Mouse (Mus musculus): ENCODE results near the gene Kif1b.

Kif1b gene

GRCm38 (mm10) chr4:149170394-149170931 is 137.0 kb downstream of the Kif1b start:
- DNase-seq (ENCODE audit: low read depth), result peak; percentile 84

GRCm38 (mm10) chr4:149169926-149170325 is 137.6 kb downstream of the Kif1b start:
- peak; percentile 30 for DNase-seq (ENCODE audit: low read depth)

- no peak for DNase-seq (ENCODE audit: low read depth)
These were observed 139.5 kb downstream of the Kif1b start for GRCm38 (mm10) chr4:149168016-149168415.

GRCm38 (mm10) chr4:149166957-149167611 is 140.4 kb downstream of the Kif1b start:
- peak; percentile 39 for DNase-seq (ENCODE audit: low read depth)

- DNase-seq (ENCODE audit: low read depth), result peak; percentile 97
These were observed 141.1 kb downstream of the Kif1b start, which contains the start of gene Pgd for GRCm38 (mm10) chr4:149166215-149166946. TSS of gene Pgd (minus strand) at chr4:149166771.

DNA sequence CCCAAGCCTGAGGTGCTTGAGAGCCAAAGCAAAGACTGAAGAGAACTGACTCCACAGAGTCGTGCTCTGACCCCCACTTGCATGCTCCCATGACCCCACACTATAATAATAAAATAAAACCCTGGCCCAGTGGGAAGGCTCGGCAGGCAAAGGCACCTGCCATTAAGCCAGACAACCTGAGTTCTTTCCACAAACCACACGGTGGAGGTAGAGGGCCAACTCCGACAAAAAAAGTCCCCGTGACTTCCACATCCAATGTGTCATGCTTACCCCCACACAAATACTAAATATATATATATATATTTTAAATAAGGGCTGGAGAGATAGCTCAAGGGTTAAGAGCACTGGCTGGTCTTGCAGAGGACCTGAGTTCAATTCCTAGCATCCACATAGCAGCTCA is 143.3 kb downstream of the Kif1b start:
- DNase-seq (ENCODE audit: low read depth), result no peak

- no peak for DNase-seq (ENCODE audit: low read depth)
These were observed 144.3 kb downstream of the Kif1b start for GRCm38 (mm10) chr4:149163196-149163595.

DNA sequence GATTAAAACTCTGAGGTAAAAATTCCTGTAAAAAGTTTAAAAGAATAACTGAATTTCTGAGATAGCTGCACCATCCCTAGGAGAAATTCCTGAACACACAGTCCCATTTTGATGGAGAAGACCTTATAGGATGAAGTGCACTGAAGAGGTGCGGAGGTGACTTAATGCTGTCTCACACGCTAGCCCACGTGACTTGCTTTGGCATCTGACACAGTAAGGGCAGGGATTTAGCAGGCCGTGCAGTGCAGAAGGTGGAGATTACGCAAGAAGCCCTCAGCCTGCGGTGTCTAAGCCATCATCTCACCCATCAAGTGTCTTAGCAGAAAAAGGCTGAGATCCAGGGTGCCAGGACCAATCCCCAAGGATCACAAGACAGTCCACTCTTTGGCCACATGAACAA is 146.3 kb downstream of the Kif1b start:
- DNase-seq (ENCODE audit: low read depth), result no peak

DNA sequence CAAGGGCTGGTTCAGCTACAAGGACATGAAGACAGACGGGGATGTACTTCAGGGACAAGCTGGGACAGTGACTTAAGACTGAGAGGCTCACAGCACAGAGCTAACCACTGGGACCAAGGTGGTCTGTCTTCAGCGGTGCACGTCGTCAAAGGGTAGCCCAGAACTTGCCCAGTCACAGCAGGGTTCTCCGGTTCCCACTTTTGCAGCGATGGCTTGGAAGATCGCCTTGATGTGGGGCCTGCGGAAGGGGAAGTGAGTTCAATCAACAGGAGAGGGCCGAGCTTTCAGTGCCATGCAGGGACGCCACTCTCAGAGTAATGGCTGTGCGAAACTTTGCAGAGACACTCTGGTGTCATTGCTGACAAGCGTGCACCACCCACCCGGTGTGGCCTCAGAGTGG is 147.6 kb downstream of the Kif1b start:
- DNase-seq (ENCODE audit: low read depth), result no peak

GRCm38 (mm10) chr4:149159203-149159602 is 148.3 kb downstream of the Kif1b start:
- no peak for DNase-seq (ENCODE audit: low read depth)

GRCm38 (mm10) chr4:149157415-149157973 is 150.0 kb downstream of the Kif1b start:
- no peak for DNase-seq (ENCODE audit: low read depth)

DNA sequence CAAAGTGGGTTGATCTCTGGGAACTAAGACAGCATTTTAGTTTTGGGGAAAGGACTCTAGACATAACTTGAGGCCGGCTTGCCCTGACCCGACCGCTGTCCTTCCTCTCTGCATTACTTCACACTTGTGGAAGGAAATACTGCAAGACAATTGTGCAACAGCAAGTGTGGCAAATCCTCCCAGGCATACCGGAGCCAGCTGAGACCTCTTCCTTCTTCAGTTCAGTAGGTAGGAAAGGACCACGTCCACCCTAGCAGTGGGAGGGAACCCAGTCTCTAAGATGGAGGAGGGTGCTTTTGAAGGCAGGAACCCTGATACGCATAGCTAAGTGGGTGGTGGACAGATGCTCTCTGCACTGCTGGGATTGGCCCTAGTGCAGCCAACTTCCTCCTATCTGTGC is 151.8 kb downstream of the Kif1b start:
- DNase-seq (ENCODE audit: low read depth), result no peak

DNA sequence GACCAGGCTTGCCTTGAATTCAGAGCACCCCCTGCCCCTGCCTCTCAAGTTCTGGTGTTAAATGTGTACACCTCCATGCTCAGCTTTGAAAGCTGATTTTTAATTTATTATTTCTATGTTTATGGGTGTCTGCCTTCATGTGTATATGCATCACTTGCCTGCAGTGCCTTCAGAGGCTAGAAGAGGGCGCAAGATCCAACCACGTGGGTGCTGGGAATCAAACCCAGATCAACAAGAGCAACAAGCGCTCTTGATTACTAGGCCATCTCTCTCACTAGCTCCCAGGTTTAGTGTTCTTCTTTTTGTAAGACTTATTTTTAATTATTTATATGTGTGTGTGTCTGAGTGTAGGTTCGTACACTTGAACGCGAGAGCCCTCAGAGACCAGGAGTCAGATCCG is 152.6 kb downstream of the Kif1b start:
- DNase-seq (ENCODE audit: low read depth), result no peak

GRCm38 (mm10) chr4:149150721-149151120 is 156.8 kb downstream of the Kif1b start:
- DNase-seq (ENCODE audit: low read depth), result no peak

GRCm38 (mm10) chr4:149150256-149150655 is 157.2 kb downstream of the Kif1b start:
- DNase-seq (ENCODE audit: low read depth), result no peak

DNA sequence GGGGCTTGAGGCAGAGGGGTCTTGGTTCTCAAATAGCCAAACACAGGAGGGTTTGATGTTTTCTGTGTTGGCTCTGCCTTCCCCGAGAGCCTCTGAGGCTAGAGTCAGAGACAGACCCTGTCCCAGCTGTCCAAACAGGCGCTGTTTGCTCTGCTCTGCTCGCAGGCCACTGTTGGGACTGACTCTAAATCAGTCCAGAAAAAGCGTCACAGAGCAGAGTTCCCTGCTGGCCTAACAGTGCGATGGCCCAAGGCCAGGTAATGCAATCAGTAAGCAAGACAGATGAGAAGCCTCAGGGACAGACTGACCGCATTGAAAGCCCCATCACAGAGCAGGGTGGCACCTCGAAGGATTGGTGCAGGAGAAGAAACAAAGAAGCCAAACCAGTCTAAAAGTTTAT is 157.9 kb downstream of the Kif1b start:
- no peak for DNase-seq (ENCODE audit: low read depth)

- no peak for DNase-seq (ENCODE audit: low read depth)
These were observed 158.3 kb downstream of the Kif1b start for GRCm38 (mm10) chr4:149149196-149149595.

DNA sequence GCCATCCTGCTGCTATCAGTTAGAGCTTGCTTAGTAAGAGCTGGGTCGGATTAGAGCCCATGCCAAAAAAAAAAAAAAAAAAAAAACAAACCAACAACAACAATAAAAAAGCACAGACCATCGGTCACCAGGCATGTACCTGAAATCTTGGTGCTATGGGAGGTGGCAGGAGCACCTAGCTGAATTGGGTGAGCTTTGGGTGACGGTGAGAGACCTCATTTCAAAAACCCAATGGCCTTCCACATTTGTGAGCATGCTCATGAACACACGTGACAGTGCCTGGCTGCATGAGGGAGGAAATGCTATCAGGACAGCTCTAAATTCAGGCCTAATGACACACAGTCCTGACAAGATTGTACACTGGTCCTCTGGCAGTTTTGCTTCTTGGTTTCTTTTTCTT is 159.4 kb downstream of the Kif1b start:
- no peak for DNase-seq (ENCODE audit: low read depth)

DNA sequence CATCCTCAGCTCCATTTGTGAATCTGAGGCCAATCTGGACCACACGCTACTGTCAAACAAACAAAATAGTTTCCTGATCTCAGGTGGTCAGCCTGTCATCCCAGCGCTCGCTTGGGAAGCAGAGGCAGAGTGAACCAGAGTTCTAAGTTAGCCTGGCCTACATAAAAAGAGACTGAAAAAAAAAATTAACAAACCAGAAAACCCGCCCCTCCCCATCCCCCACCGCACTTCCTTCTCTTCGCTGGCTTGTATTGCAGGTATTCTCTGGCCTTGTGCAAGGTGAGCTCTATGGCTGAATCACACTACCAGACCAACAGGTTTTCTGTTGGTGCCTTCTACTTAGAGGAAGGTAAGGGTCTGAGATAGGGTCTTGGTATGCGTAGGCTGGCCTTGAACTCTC is 160.0 kb downstream of the Kif1b start:
- DNase-seq (ENCODE audit: low read depth), result no peak

GRCm38 (mm10) chr4:149145151-149145550 is 162.3 kb downstream of the Kif1b start:
- DNase-seq (ENCODE audit: low read depth), result no peak

DNA sequence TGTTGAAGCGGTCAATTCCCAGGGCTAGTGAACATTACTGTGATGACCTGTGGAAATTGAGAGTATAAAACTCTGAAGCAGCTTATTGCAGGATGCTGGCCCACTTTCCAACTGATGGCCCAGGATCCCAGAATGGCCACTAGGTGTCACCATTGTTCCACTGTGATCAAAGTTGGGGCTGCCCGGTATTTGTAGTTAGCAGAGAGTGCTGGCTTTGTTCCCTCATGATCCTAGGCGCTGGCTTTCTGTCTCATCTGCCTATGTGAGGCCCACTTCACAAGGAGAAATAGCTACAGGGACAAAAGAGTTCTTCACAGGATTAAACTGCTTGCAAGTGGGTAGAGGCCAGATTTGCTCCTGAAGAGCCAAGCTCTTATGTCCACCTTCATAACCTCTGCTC is 163.0 kb downstream of the Kif1b start:
- peak; percentile 88 for DNase-seq (ENCODE audit: low read depth)

GRCm38 (mm10) chr4:149143594-149143993 is 163.9 kb downstream of the Kif1b start:
- no peak for DNase-seq (ENCODE audit: low read depth)

DNA sequence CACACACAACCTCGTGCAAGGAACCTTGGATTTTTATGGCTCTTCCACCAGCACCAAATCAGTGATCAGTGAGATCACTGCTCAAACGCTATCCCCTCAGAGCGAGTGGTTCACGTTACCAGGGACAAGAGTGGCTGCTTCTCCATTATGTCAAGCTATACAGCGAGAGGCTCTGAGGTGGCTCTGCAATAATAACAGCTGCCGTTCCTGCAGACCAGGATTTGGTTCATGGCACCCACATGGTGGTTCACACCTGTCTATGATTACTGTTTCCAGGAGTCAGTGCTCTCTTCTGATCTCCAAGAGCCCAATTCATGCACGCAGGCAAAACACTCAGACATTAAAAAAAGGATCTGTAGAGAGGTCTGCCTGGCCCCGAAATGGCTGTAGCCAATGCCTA is 169.0 kb downstream of the Kif1b start:
- DNase-seq (ENCODE audit: low read depth), result no peak

Data from NIH3T3 (cell line).